Mouse (Mus musculus) adrenal gland, adult 10 weeks (tissue): ENCODE measurements around the gene Pik3ap1. TPM values are rescaled to one million over a fixed set of nuclear protein-coding genes. Genes with fewer than 3 reads are reported as not detected.

Source experiments
- polyA plus RNA-seq: library from polyadenylated mRNA; stranded (reverse); fragments of 350-450 nt; fragmentation: Illumina TruSeq; extraction: RNeasy Lipid Tissue Mini Kit (QIAGEN cat#74804); gene quantifications from one replicate; pipeline ENCODE4 v1.2.3, GENCODE M21; 2014; ENCODE audit warnings: low read depth, low replicate concordance

Pik3ap1 gene
- polyA plus RNA-seq = 11.3 TPM

DNA sequence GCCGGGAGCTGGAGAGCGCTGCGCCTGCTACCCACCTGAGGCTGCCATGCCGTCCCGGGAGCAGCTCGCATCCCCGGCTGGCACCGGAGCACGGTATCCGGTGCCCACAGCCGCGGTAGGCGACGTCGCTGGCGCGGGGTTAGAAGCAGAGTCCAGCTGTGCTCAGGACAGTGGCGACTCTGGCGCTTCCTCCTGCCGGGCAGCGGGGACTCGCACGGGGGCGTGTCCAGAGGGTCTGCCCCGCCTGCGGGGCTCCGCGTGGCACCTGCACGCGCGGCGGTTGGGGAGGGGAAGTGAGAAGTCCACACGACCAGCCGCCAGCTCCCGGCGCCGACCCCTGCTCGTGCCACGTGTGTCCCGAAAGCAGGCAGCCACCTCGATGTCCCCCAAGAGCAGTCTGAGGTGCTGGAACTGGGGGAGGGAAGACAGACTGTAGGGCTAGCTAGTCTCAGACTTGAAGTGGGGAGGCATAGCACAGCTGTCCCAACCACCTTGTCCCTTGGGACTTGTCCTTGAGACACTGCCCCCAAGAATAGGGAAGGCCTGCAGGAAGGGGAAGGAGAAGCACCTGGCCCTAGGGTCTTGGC lies at the start of gene Pik3ap1:
Gene Pik3ap1, minus strand, starts transcription at position 181 of the 587 bp plus-strand sequence.

DNA sequence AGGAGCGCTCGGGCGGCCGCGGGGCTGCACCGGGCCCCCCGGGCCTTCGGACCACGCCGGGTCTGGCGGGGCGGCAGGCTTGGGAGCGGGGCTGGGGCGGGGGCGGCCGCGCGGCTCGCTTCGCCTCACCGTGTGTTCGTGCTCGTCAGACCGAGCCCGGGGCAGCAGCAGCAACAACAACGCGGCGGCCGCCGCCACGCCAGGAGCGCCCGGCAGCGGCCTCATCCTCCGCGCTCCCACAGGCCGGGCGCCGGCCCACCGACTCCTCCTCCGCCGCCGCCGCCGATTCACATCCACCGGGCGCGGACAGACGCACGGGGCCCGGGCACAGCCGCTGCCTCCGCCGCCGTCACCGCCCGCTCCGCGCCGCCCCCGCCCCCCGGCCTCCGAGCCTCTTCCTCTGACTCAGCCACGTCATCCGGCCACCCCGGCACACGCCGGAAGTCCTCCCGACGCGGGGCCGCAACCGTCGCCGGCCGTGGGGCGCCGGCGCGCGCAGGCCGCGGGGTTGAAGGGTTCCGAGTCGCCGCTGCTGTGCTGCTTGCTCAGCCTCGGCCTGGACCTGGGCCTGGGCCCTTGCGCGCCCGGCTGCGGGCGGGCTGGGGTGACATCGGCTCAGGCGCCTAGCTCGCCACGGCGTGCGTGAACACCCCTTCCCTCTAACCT lies 121.1 kb downstream of the Pik3ap1 start, which contains the start of gene Tm9sf3:
Gene Tm9sf3, minus strand, starts transcription at position 368 of the 666 bp plus-strand sequence.

Other genes starting within 250 kb of the Pik3ap1 start
- not detected for gene Tll2, start 178.3 kb downstream of the Pik3ap1 start, polyA plus RNA-seq
- 817 TPM for gene Tm9sf3, start 121.1 kb downstream of the Pik3ap1 start, polyA plus RNA-seq
- 22.2 TPM for gene Lcor, start 97.5 kb upstream of the Pik3ap1 start, polyA plus RNA-seq
- gene Gm340, start 197.3 kb upstream of the Pik3ap1 start, polyA plus RNA-seq = 3.6 TPM